Mouse (Mus musculus) heart, embryonic 10.5 days (tissue): Measurements from ENCODE around the gene Slc39a9. TPM values are rescaled to one million over a fixed set of nuclear protein-coding genes. Genes with fewer than 3 reads are reported as not detected.

Source experiments
- DNase-seq: peaks from one replicate; pipeline ENCODE4 v3.0.0-alpha.2; 2017; ENCODE audit warnings: low spot score
- H3K27ac ChIP-seq: fragments of 300-500 bp; sonication (generic); 2 replicates; pipeline ENCODE4 v1.5.1; 2016; ENCODE audit warnings: mild to moderate bottlenecking
- H3K27me3 ChIP-seq: fragments of 300-500 bp; sonication (generic); 2 replicates; pipeline ENCODE4 v1.6.1; 2016; ENCODE audit warnings: mild to moderate bottlenecking; ENCODE audit not compliant: poor library complexity, insufficient read depth, severe bottlenecking
- H3K36me3 ChIP-seq: fragments of 300-500 bp; sonication (generic); 2 replicates; pipeline ENCODE4 v1.6.1; 2016; ENCODE audit warnings: mild to moderate bottlenecking, moderate library complexity
- H3K4me1 ChIP-seq: fragments of 300-500 bp; sonication (generic); 2 replicates; pipeline ENCODE4 v1.6.1; 2016; ENCODE audit warnings: mild to moderate bottlenecking
- H3K4me3 ChIP-seq: fragments of 300-500 bp; sonication (generic); 2 replicates; pipeline ENCODE4 v1.5.1; 2016; ENCODE audit warnings: mild to moderate bottlenecking, moderate library complexity
- H3K9me3 ChIP-seq: fragments of 300-500 bp; sonication (generic); 2 replicates; pipeline ENCODE4 v1.6.1; 2016; ENCODE audit warnings: mild to moderate bottlenecking, moderate library complexity
- WGBS: fragments of 180-500 bp; shearing (Covaris S2); methylation state at CpG from one replicate; pipeline ENCODE4 v1.1.7; 2016; 5-methylcytosine and 5-hydroxymethylcytosine counted together
- polyA plus RNA-seq: library from polyadenylated mRNA; unstranded; fragments of >200 nt; fragmentation: Nextera tagmentation; extraction: Ambion mirVana; gene quantifications from 2 replicates; pipeline ENCODE4 v1.2.1, GENCODE M21; 2016

The Slc39a9 gene
- polyA plus RNA-seq, 1 experiment from 2014 or later = 21.6 TPM

DNA sequence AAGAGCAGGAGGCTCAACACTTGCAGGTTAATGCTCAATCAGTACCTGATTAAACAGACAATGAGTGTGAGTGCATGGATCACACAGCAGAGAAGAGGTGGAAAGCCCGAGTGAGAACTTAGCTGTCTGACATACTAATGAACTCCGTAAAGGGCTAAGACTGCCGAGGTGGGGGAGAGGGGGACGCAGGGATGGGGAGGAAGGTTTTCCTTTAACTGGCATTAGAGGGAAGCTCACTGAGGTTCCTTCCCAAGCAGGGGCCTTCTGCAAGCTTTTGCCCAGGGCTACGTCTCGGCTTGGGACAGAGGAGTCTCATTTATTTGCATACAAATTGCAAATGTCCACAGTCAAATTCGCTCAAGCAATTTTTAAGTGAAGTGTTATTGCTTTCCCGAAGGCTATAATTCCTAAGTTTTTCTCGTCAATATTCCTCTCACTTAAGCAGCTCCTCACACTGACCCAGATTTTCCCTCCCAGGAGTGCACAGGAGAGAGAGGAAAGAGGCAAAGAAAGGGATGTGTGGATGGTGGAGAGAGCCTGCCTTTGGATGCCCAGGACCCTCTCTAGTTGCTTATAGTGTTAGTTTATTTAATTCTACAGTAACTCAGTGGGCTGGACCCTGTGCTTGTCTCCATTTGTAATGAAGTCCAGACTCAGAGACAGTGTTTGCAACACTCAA, 31.4 kb upstream of the Slc39a9 start:
- Histone ChIP-seq H3K36me3 (no peaks in the 10 kb centered on the region), H3K9me3 (no peaks in the 10 kb centered on the region), H3K4me3 (no peak overlapping the region), H3K27ac (no peak overlapping the region), H3K27me3 (no peaks in the 10 kb centered on the region), H3K4me1 (peaks cover 16% of the 10 kb centered on the region)
- 71% methylated on average over 9 of the region's 9 CpGs for WGBS
- no peak for DNase-seq

DNA sequence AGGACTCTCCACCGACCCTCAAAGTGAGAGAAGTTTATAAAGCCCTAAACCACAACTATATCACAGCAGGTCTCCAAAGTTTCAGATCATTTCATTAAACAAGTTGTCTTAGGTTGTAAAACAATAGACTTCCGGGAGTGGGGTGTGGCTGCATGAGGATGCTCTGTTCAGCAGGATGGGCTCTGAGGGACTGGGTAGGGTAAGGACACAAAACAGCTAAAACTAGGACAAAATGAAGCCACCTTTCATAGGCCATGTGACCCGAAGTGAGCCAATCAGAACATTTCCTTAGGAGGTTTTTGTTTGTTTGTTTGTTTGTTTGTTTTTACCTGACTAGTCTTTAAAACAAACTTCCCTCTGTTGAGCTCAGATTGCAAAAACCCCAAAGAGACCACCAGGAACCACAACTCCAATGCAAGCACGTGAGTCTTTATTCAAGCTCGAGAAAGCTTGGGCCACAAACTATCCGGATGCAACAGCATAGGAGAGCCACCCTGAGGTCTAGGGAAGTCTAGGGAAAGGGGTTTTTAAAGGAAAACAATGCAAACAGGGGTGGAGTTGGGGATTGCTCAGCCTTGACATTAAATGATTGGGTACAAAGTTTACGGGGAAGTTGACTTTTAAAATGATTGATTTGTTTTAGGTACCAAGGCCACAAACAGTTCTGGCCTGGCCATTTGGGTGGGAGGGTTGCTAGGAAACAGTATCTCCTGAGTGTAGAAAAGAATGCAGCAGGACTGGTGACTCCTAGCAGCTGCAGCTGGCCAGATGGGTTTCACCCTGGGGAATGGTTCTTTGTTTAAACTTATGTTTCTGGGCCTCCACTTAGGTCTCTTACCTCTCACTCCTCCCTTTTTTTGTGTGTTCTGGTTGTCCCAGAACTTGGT, 28.1 kb upstream of the Slc39a9 start:
- Histone ChIP-seq H3K36me3 (no peaks in the 10 kb centered on the region), H3K27me3 (no peaks in the 10 kb centered on the region), H3K27ac (no peak overlapping the region), H3K9me3 (no peaks in the 10 kb centered on the region), H3K4me3 (no peak overlapping the region), H3K4me1 (peaks cover 9% of the 10 kb centered on the region; the same call in 1 of the 2 replicates)
- WGBS = 51% methylated on average over 7 of the region's 7 CpGs
- no peak for DNase-seq

GRCm38 (mm10) chr12:80620501-80620900, 23.2 kb upstream of the Slc39a9 start:
- Histone ChIP-seq H3K36me3 (no peaks in the 10 kb centered on the region), H3K27me3 (no peaks in the 10 kb centered on the region), H3K4me3 (no peak overlapping the region), H3K4me1 (peaks cover 8% of the 10 kb centered on the region; the same call in 1 of the 2 replicates), H3K27ac (no peak overlapping the region), H3K9me3 (no peaks in the 10 kb centered on the region)
- WGBS = 64% methylated on average over 5 of the region's 5 CpGs
- no peak for DNase-seq

GRCm38 (mm10) chr12:80631790-80632189, 11.9 kb upstream of the Slc39a9 start:
- 80% methylated on average over 5 of the region's 5 CpGs for WGBS
- Histone ChIP-seq H3K9me3 (no peaks in the 10 kb centered on the region), H3K27ac (no peak overlapping the region), H3K36me3 (peaks cover 56% of the 10 kb centered on the region), H3K27me3 (no peaks in the 10 kb centered on the region), H3K4me1 (peaks cover 8% of the 10 kb centered on the region), H3K4me3 (no peak overlapping the region)
- no peak for DNase-seq

- Histone ChIP-seq H3K9me3 (no peaks in the 10 kb centered on the region), H3K4me3 (peak overlapping the region; percentile 99), H3K36me3 (peaks cover 42% of the 10 kb centered on the region), H3K27me3 (no peaks in the 10 kb centered on the region), H3K4me1 (peaks cover 28% of the 10 kb centered on the region), H3K27ac (peak overlapping the region; percentile 98)
- 4% methylated on average over 46 of the region's 48 CpGs for WGBS
- peak; percentile 88 for DNase-seq
Measured at GRCm38 (mm10) chr12:80642725-80643692, 674 bp upstream of the Slc39a9 start.

DNA sequence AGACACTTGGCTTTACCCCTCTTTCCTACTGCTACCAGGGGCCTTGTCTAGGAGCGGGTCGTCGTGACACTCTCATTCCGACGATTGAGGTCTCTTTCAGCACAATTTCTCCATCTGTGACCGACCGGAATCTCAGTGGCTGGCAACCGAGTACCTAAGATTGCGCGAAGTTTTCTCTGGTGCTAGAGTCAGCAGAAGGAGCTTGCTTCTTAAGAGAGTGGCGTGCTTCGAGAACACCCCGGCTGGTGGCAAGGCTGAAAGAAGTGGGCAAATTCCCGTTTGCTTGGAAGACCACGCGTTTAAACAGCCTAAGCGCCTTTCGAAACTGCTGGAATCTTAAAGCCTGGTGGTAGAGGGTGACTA, 804 bp downstream of the Slc39a9 start:
- H3K4me3 ChIP-seq = peak overlapping the region; percentile 99
- no peaks in the 10 kb centered on the region for H3K27me3 ChIP-seq
- H3K4me1 ChIP-seq = peaks cover 28% of the 10 kb centered on the region
- WGBS = 8% methylated on average over 18 of the region's 18 CpGs
- H3K27ac ChIP-seq = peak overlapping the region; percentile 98
- no peaks in the 10 kb centered on the region for H3K9me3 ChIP-seq
- peak; percentile 75 for DNase-seq
- H3K36me3 ChIP-seq = peaks cover 37% of the 10 kb centered on the region

DNA sequence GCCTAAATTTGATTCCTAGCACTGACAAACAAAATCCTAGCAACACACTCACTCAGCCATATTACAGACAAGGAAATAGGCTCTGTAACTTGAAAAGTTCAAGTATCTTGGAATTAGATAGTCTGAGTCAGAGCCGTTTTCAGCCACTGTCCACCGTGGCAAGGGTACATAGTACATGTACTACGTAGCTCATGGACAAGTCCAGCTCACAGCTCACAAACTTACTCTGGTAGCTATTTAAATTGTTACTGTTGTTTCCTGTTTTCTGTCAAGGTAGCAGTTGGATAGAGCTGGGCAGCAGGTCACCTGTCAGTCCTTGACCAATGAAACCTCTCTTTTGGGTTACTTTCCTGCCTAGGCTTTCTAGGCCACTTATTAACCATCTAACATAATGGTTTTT, 2.7 kb downstream of the Slc39a9 start:
- peaks cover 28% of the 10 kb centered on the region for H3K4me1 ChIP-seq
- no peak for DNase-seq
- peak overlapping the region; percentile 99; the same call in 1 of the 2 replicates for H3K4me3 ChIP-seq
- no peak overlapping the region for H3K27ac ChIP-seq
- H3K9me3 ChIP-seq = no peaks in the 10 kb centered on the region
- peaks cover 26% of the 10 kb centered on the region for H3K36me3 ChIP-seq
- H3K27me3 ChIP-seq = no peaks in the 10 kb centered on the region
- WGBS = 94% methylated on average over 3 of the region's 3 CpGs

DNA sequence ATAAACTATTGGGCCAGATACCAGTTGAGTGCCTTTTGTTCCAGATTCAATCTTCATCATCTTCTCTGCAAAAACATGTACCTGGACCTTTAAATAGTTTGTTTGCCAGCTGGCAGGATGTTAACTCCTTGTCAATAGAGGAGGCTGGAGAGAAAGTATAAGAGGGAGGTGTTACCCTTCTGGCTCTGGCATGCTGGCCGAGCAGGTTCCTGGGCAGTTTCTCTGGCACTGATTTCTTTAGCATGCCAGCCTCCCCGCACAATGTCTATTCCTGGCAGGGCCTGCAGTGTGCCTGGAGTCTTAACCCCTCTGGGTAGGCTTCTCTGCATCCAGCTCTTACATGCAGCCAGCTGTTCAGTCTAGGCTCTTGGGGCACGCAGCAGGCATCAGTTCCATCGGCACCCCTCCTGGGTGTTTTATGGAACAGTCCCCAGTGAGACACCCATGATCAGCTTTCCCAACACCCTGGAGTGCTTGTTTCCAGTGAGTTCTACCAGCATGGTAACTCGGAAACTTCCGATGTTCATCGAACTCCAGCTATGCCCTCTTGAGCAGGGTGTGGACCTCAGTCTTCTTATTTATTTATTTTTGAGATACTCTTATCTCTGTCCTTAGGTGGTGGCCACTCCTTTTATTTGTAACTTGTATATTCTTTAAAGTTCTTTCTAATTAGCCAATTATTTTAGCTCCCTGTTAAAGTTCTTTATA, 10.4 kb downstream of the Slc39a9 start:
- Histone ChIP-seq H3K4me3 (no peak overlapping the region), H3K4me1 (no peaks in the 10 kb centered on the region), H3K27me3 (no peaks in the 10 kb centered on the region), H3K27ac (no peak overlapping the region), H3K9me3 (no peaks in the 10 kb centered on the region), H3K36me3 (peaks cover 11% of the 10 kb centered on the region; the same call in 1 of the 2 replicates)
- no peak for DNase-seq
- 82% methylated on average over 7 of the region's 7 CpGs for WGBS

GRCm38 (mm10) chr12:80654659-80655025, 11.0 kb downstream of the Slc39a9 start:
- 90% methylated on average over 3 of the region's 3 CpGs for WGBS
- Histone ChIP-seq H3K36me3 (peaks cover 7% of the 10 kb centered on the region; the same call in 1 of the 2 replicates), H3K4me3 (no peak overlapping the region), H3K27ac (no peak overlapping the region), H3K27me3 (no peaks in the 10 kb centered on the region), H3K9me3 (no peaks in the 10 kb centered on the region), H3K4me1 (no peaks in the 10 kb centered on the region)
- DNase-seq = no peak

GRCm38 (mm10) chr12:80658661-80659060, 15.0 kb downstream of the Slc39a9 start:
- Histone ChIP-seq H3K36me3 (peaks cover 8% of the 10 kb centered on the region), H3K9me3 (no peaks in the 10 kb centered on the region), H3K27ac (no peak overlapping the region), H3K4me3 (no peak overlapping the region), H3K4me1 (peaks cover 7% of the 10 kb centered on the region), H3K27me3 (no peaks in the 10 kb centered on the region)
- no peak for DNase-seq
- WGBS = 87% methylated on average over 6 of the region's 6 CpGs

DNA sequence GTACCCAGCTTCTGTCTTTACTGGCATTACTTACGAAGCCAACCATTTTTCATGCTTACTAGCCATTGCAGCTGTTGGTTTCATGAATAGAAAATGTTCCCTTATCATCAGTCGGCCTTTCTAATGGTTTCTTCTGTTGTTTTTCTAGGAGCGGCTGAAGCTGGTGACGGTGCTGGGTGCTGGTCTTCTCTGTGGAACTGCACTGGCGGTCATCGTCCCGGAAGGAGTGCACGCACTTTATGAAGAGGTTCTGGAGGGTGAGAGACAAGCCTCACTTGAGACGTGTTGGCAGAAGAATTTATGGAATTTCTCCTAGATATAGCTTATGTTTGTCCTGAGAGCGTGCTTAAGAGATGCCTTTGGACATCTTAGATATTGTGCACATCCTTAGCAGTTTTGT, 18.6 kb downstream of the Slc39a9 start:
- Histone ChIP-seq H3K27ac (no peak overlapping the region), H3K4me3 (no peak overlapping the region), H3K36me3 (peaks cover 21% of the 10 kb centered on the region), H3K27me3 (no peaks in the 10 kb centered on the region), H3K4me1 (peaks cover 7% of the 10 kb centered on the region), H3K9me3 (no peaks in the 10 kb centered on the region)
- 76% methylated on average over 10 of the region's 10 CpGs for WGBS
- DNase-seq = no peak

DNA sequence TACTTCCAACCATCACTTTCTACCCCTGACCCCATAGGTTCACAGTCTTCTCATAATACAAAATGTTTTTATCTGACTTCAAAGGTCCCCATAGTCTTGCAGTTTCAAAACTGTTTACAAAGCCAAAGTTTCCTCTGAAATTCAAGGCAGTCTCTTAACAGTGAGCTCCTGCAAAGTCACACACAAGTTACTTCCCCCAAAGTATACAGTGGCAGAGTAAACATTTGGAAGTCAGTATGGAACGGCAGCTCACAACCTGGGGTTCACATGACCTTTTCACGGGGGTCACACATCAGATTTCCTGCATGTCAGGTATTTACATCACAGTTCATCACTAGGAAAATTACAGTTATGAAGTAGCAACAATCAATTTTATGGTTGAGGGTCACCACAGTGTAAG, 20.3 kb downstream of the Slc39a9 start:
- Histone ChIP-seq H3K9me3 (no peaks in the 10 kb centered on the region), H3K27me3 (no peaks in the 10 kb centered on the region), H3K27ac (no peak overlapping the region), H3K4me3 (no peak overlapping the region), H3K4me1 (peaks cover 7% of the 10 kb centered on the region), H3K36me3 (peaks cover 28% of the 10 kb centered on the region)
- WGBS = 90% methylated on average over 2 of the region's 2 CpGs
- DNase-seq = no peak
